Mouse (Mus musculus): ENCODE data around the gene Reep1. TPM values are rescaled to one million over a fixed set of nuclear protein-coding genes. Genes with fewer than 3 reads are reported as not detected.

Gene Reep1
- polyA plus RNA-seq, 1 experiment from 2014 or later = 326 TPM

DNA sequence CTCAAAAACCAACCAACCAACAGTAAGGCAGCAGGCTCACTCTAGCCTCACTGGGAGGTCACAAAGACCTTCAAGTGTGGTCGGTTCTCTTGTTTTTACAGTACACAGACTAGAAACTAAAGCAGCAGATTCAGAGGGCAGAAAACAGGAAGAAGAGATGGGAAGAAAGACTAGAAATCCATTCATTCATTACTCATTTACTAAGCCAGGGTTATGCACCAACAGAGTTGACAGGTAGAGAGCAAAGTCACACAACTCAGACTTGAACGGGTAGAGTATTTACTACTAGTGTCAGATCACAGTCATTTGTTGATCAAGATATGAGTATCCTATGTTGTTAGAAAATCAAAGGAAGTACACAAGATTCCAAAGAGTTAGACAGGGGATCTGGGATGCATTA is 105.5 kb downstream of the Reep1 start:
- ATAC-seq (ENCODE audit: low FRiP score) (no peak), DNase-seq (ENCODE audit: low spot score) (no peak)
- no peak overlapping the region for H3K9ac ChIP-seq
- H3K4me2 ChIP-seq (replicated peaks) = no peak overlapping the region
- no peak overlapping the region for H3K27ac ChIP-seq
- 93% methylated on average over 2 of the region's 2 CpGs for WGBS
- H3K4me1 ChIP-seq (replicated peaks; ENCODE audit: control insufficient read depth, insufficient read depth, low read length) = no peaks in the 10 kb centered on the region
- H3K27me3 ChIP-seq (ENCODE audit: control insufficient read depth, insufficient read depth, low read length) = no peaks in the 10 kb centered on the region
- H3K36me3 ChIP-seq (replicated peaks; ENCODE audit: control insufficient read depth, insufficient read depth) = peaks cover 86% of the 10 kb centered on the region
- H3K9me3 ChIP-seq (ENCODE audit: control insufficient read depth, low read length) = no peaks in the 10 kb centered on the region
- no peak overlapping the region for H3K4me3 ChIP-seq (replicated peaks; ENCODE audit: low read length)

GRCm38 (mm10) chr6:71819764-71820292 is 112.5 kb downstream of the Reep1 start:
- no peak for ATAC-seq (ENCODE audit: low FRiP score)
- no peaks in the 10 kb centered on the region for H3K9me3 ChIP-seq (ENCODE audit: control insufficient read depth, low read length)
- 0 out of 2 replicates have a peak, but pooled peaks cover 3% of the 10 kb centered on the region for H3K4me1 ChIP-seq (replicated peaks; ENCODE audit: control insufficient read depth, insufficient read depth, low read length)
- no peak overlapping the region for H3K4me2 ChIP-seq (replicated peaks)
- WGBS = 77% methylated on average over 5 of the region's 5 CpGs
- no peak overlapping the region for H3K9ac ChIP-seq
- no peaks in the 10 kb centered on the region for H3K27me3 ChIP-seq (ENCODE audit: control insufficient read depth, insufficient read depth, low read length)
- H3K36me3 ChIP-seq (replicated peaks; ENCODE audit: control insufficient read depth, insufficient read depth) = peaks cover 38% of the 10 kb centered on the region
- no peak for DNase-seq (ENCODE audit: low spot score)
- no peak overlapping the region for H3K4me3 ChIP-seq (replicated peaks; ENCODE audit: low read length)
- H3K27ac ChIP-seq = no peak overlapping the region

DNA sequence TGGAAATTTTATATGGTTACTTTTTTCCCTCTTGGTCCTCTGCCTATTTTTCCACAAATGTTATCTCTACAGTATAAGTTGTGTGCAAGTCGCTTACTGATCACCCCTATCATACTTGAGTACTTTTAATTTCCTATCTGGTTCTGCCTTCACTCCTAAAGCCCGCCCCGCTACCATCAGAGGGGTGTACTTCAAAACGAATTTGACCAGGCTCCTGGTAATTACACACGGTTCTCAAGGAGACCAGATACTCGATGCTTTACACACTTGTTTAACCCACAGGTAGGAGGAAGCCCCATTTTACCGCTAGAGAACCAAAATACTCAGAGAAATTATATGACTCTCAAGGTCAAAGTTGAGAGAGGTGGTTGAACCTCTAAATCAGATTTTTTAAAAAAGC is 115.7 kb downstream of the Reep1 start:
- H3K4me3 ChIP-seq (replicated peaks; ENCODE audit: low read length) = peak overlapping the region; percentile 54
- H3K27me3 ChIP-seq (ENCODE audit: control insufficient read depth, insufficient read depth, low read length) = no peaks in the 10 kb centered on the region
- H3K9ac ChIP-seq = peak overlapping the region; percentile 60
- peak; percentile 58 for ATAC-seq (ENCODE audit: low FRiP score)
- peaks cover 6% of the 10 kb centered on the region; the same call in 1 of the 2 replicates for H3K36me3 ChIP-seq (replicated peaks; ENCODE audit: control insufficient read depth, insufficient read depth)
- peak overlapping the region; percentile 68 for H3K4me2 ChIP-seq (replicated peaks)
- H3K4me1 ChIP-seq (replicated peaks; ENCODE audit: control insufficient read depth, insufficient read depth, low read length) = 0 out of 2 replicates have a peak, but pooled peaks cover 3% of the 10 kb centered on the region
- no peak for DNase-seq (ENCODE audit: low spot score)
- WGBS = under 1% methylated on average over 7 of the region's 7 CpGs
- H3K9me3 ChIP-seq (ENCODE audit: control insufficient read depth, low read length) = no peaks in the 10 kb centered on the region
- no peak overlapping the region for H3K27ac ChIP-seq

GRCm38 (mm10) chr6:71823488-71823887 is 116.1 kb downstream of the Reep1 start:
- DNase-seq (ENCODE audit: low spot score) (peak; percentile 80), ATAC-seq (ENCODE audit: low FRiP score) (peak; percentile 86)
- Histone ChIP-seq H3K27me3 (ENCODE audit: control insufficient read depth, insufficient read depth, low read length) (no peaks in the 10 kb centered on the region), H3K4me3 (replicated peaks; ENCODE audit: low read length) (peak overlapping the region; percentile 54), H3K4me1 (replicated peaks; ENCODE audit: control insufficient read depth, insufficient read depth, low read length) (0 out of 2 replicates have a peak, but pooled peaks cover 3% of the 10 kb centered on the region), H3K4me2 (replicated peaks) (peak overlapping the region; percentile 68), H3K27ac (no peak overlapping the region), H3K9ac (peak overlapping the region; percentile 60), H3K9me3 (ENCODE audit: control insufficient read depth, low read length) (no peaks in the 10 kb centered on the region), H3K36me3 (replicated peaks; ENCODE audit: control insufficient read depth, insufficient read depth) (peaks cover 2% of the 10 kb centered on the region; the same call in 1 of the 2 replicates)
- WGBS = under 1% methylated on average over 19 of the region's 19 CpGs

GRCm38 (mm10) chr6:71823961-71824360 is 116.6 kb downstream of the Reep1 start:
- ATAC-seq (ENCODE audit: low FRiP score) (peak; percentile 19; the same call in 1 of the 2 replicates), DNase-seq (ENCODE audit: low spot score) (no peak)
- H3K9me3 ChIP-seq (ENCODE audit: control insufficient read depth, low read length) = no peaks in the 10 kb centered on the region
- H3K27ac ChIP-seq = no peak overlapping the region
- H3K4me2 ChIP-seq (replicated peaks) = peak overlapping the region; percentile 68
- peak overlapping the region; percentile 54 for H3K4me3 ChIP-seq (replicated peaks; ENCODE audit: low read length)
- H3K4me1 ChIP-seq (replicated peaks; ENCODE audit: control insufficient read depth, insufficient read depth, low read length) = 0 out of 2 replicates have a peak, but pooled peaks cover 3% of the 10 kb centered on the region
- WGBS = 38% methylated on average over 3 of the region's 3 CpGs
- H3K36me3 ChIP-seq (replicated peaks; ENCODE audit: control insufficient read depth, insufficient read depth) = no peaks in the 10 kb centered on the region
- no peaks in the 10 kb centered on the region for H3K27me3 ChIP-seq (ENCODE audit: control insufficient read depth, insufficient read depth, low read length)
- 0 out of 2 replicates have a peak overlapping the region, but pooled peaks have one; percentile 60 for H3K9ac ChIP-seq

DNA sequence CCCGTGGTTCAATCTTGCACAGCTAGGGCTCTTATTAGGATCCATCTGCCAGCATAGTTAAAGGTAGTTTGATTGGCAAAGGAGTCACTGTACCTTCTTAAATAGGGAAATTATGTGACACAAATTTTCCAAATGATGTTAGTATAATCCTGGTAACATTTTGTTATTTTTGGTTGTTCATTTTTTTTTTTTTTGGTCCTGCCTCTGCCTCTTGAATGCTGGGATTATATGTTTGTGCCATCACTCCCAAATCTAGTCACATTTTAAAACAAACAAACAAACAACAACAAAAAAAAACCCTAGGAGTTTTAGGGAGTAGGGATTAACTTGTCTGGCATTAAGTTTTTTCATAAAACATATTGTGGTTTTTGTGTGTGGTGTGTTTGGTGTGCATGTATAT is 119.5 kb downstream of the Reep1 start, which contains the start of gene Mrpl35:
TSS of gene Mrpl35 (minus strand) at position 101 of the 400 bp plus-strand sequence.
- H3K9ac ChIP-seq = no peak within 1 kb of the TSS

GRCm38 (mm10) chr6:71829768-71830167 is 122.4 kb downstream of the Reep1 start:
- Histone ChIP-seq H3K4me2 (replicated peaks) (no peak overlapping the region), H3K4me1 (replicated peaks; ENCODE audit: control insufficient read depth, insufficient read depth, low read length) (peaks cover 9% of the 10 kb centered on the region), H3K27me3 (ENCODE audit: control insufficient read depth, insufficient read depth, low read length) (no peaks in the 10 kb centered on the region), H3K36me3 (replicated peaks; ENCODE audit: control insufficient read depth, insufficient read depth) (peaks cover 4% of the 10 kb centered on the region; the same call in 1 of the 2 replicates), H3K9ac (no peak overlapping the region), H3K27ac (no peak overlapping the region), H3K4me3 (replicated peaks; ENCODE audit: low read length) (no peak overlapping the region), H3K9me3 (ENCODE audit: control insufficient read depth, low read length) (no peaks in the 10 kb centered on the region)
- DNase-seq (ENCODE audit: low spot score) (no peak), ATAC-seq (ENCODE audit: low FRiP score) (no peak)
- WGBS = 89% methylated on average over 9 of the region's 9 CpGs

More for the DNA sequence above, 119.5 kb downstream of the Reep1 start, which contains the start of gene Mrpl35:
- Histone ChIP-seq H3K27me3 (ENCODE audit: control insufficient read depth, insufficient read depth, low read length) (no peaks in the 10 kb centered on the region), H3K36me3 (replicated peaks; ENCODE audit: control insufficient read depth, insufficient read depth) (no peaks in the 10 kb centered on the region), H3K27ac (no peak within 1 kb of the TSS), H3K4me2 (replicated peaks) (no peak within 1 kb of the TSS), H3K9me3 (ENCODE audit: control insufficient read depth, low read length) (no peaks in the 10 kb centered on the region), H3K4me1 (replicated peaks; ENCODE audit: control insufficient read depth, insufficient read depth, low read length) (peaks cover 3% of the 10 kb centered on the region; the same call in 1 of the 2 replicates), H3K4me3 (replicated peaks; ENCODE audit: low read length) (no peak within 1 kb of the TSS)
- no peak for ATAC-seq (ENCODE audit: low FRiP score)
- 50% methylated on average over 1 of the region's 1 CpGs for WGBS
- DNase-seq (ENCODE audit: low spot score) = no peak

DNA sequence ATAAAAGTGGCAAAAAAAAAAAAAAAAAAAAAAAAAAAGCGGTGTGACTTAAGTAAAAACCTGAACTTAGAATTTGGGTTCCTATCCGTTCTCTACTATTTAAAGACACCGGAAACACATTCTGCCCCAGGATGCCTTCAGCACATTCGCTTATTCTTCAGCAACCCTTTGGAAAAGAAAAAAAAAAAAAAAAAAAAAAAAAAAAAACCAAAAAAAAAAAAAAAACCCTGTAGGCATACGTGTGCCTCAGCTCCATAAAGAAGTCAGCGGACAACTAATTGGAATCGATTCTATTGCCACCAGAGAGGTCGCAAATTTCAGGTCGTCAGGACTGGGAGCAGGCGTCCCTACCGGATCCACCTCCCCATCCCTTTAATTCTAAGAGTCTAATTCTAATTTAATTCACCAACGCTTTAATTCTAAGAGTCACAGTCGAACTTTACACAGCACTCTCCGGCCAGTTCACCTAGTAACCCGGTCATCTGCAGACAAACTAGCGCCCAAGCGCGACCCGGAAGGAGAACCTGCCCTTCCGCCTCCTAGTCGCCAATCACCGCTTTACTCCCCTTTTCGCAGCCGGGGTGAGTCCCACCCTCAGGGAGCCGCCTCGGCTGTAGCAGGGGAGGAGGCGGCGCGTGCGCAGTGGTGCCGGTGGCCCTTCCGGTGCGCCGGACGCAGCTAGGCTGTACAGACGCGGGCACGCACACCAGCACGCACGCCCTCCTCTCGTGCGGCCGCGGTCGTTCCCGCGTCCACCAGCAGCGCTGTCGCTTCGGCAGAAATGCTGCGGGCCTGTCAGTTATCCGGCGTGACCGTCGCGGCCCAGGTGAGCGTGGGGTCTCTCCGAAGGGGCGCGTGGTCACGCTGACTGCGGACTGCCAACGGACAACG is 123.6 kb downstream of the Reep1 start, which contains the start of gene Immt:
TSS of gene Immt (plus strand) at position 642 of the 891 bp plus-strand sequence.
- under 1% methylated on average over 64 of the region's 64 CpGs for WGBS
- DNase-seq (ENCODE audit: low spot score) (peak; percentile 97), ATAC-seq (ENCODE audit: low FRiP score) (peak; percentile 99)
- Histone ChIP-seq H3K27ac (peak within 1 kb of the TSS; percentile 94), H3K36me3 (replicated peaks; ENCODE audit: control insufficient read depth, insufficient read depth) (peaks cover 7% of the 10 kb centered on the region; the same call in 1 of the 2 replicates), H3K27me3 (ENCODE audit: control insufficient read depth, insufficient read depth, low read length) (no peaks in the 10 kb centered on the region), H3K9me3 (ENCODE audit: control insufficient read depth, low read length) (no peaks in the 10 kb centered on the region), H3K4me1 (replicated peaks; ENCODE audit: control insufficient read depth, insufficient read depth, low read length) (peaks cover 9% of the 10 kb centered on the region), H3K9ac (peak within 1 kb of the TSS; percentile 84), H3K4me3 (replicated peaks; ENCODE audit: low read length) (peak within 1 kb of the TSS; percentile 89), H3K4me2 (replicated peaks) (peak within 1 kb of the TSS; percentile 84)

DNA sequence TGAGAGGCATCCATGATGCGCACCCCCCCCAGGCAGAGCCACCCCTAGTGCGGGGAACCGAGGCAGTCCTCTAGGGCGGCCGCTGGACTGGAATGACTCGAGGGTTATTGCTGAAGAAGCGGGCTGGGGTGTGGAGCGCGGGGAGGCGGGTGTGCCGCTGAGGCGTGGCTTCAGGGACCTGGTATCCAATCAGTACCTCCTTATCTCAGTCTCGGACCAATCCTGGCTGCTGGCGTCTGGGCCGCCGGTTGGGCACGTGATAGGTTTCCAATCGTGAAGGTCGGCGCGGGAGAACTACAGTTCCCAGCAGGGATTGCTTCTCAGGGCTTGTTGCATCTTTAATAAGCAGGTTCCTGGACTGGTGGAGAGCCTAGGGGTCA is 124.2 kb downstream of the Reep1 start:
- peak; percentile 91 for DNase-seq (ENCODE audit: low spot score)

More for the DNA sequence above, 124.2 kb downstream of the Reep1 start:
- Histone ChIP-seq H3K9me3 (ENCODE audit: control insufficient read depth, low read length) (no peaks in the 10 kb centered on the region), H3K4me3 (replicated peaks; ENCODE audit: low read length) (peak overlapping the region; percentile 89), H3K4me2 (replicated peaks) (peak overlapping the region; percentile 84), H3K27me3 (ENCODE audit: control insufficient read depth, insufficient read depth, low read length) (no peaks in the 10 kb centered on the region), H3K36me3 (replicated peaks; ENCODE audit: control insufficient read depth, insufficient read depth) (peaks cover 7% of the 10 kb centered on the region; the same call in 1 of the 2 replicates), H3K27ac (peak overlapping the region; percentile 94), H3K4me1 (replicated peaks; ENCODE audit: control insufficient read depth, insufficient read depth, low read length) (peaks cover 9% of the 10 kb centered on the region), H3K9ac (peak overlapping the region; percentile 84)
- ATAC-seq (ENCODE audit: low FRiP score) = peak; percentile 99
- under 1% methylated on average over 21 of the region's 21 CpGs for WGBS
